Mouse (Mus musculus) forebrain, embryonic 14.5 days (tissue): ENCODE data around the gene Eed. TPM values are rescaled to one million over a fixed set of nuclear protein-coding genes. Genes with fewer than 3 reads are reported as not detected.
A peak's percentile ranks its signal among the peaks of the same experiment; 100 is the strongest.
"Not testable (repeated sequence)": the region's sequence is repeated elsewhere in the genome, so short reads cannot be mapped to it uniquely, and the experiment has no call there.

Experiments used
- ATAC-seq: fragments of 200-750 bp; cut with Nextera tagmentation; 2 replicates; pipeline ENCODE4 v1.8.0; 2017; ENCODE audit warnings: mild to moderate bottlenecking, moderate library complexity
- DNase-seq: peaks from one replicate; pipeline ENCODE4 v3.0.0-alpha.2; 2015; ENCODE audit warnings: low spot score
- H3K27ac ChIP-seq: fragments of 300-500 bp; sonication (generic); 2 replicates; pipeline ENCODE4 v1.5.1; 2014; ENCODE audit warnings: low read depth, mild to moderate bottlenecking, control low read depth, low read length, moderate library complexity
- H3K27me3 ChIP-seq: fragments of 300-500 bp; sonication (generic); replicated peaks from 2 replicates; pipeline ENCODE4 v1.6.1; 2014; ENCODE audit warnings: low read length, control low read depth, mixed read lengths; ENCODE audit not compliant: control insufficient read depth, insufficient read depth
- H3K36me3 ChIP-seq: fragments of 300-500 bp; sonication (generic); 2 replicates; pipeline ENCODE4 v1.6.1; 2014; ENCODE audit warnings: low read length, control low read depth; ENCODE audit not compliant: control insufficient read depth, insufficient read depth
- H3K4me1 ChIP-seq: fragments of 300-500 bp; sonication (generic); 2 replicates; pipeline ENCODE4 v1.6.1; 2014; ENCODE audit warnings: antibody characterized with exemption, low read length, control low read depth; ENCODE audit not compliant: control insufficient read depth, insufficient read depth
- H3K4me2 ChIP-seq: fragments of 300-500 bp; sonication (generic); 2 replicates; pipeline ENCODE4 v1.6.1; 2014; ENCODE audit warnings: mild to moderate bottlenecking, control low read depth, low read length
- H3K4me3 ChIP-seq: fragments of 300-500 bp; sonication (generic); 2 replicates; pipeline ENCODE4 v1.5.1; 2014; ENCODE audit warnings: low read depth, low read length, control low read depth
- H3K9ac ChIP-seq: fragments of 300-500 bp; sonication (generic); 2 replicates; pipeline ENCODE4 v1.6.1; 2014; ENCODE audit warnings: mild to moderate bottlenecking, low read length, control low read depth, moderate library complexity
- H3K9me3 ChIP-seq: fragments of 300-500 bp; sonication (generic); replicated peaks from 2 replicates; pipeline ENCODE4 v1.6.1; 2016; ENCODE audit warnings: low read length, control low read depth, mixed read lengths; ENCODE audit not compliant: control insufficient read depth
- WGBS: fragments of 180-500 bp; shearing (Covaris S2); extraction: QIAGEN DNeasy Blood & Tissue Kit; methylation state at CpG from one replicate; pipeline ENCODE4 v1.1.7; 2014; 5-methylcytosine and 5-hydroxymethylcytosine counted together
- polyA plus RNA-seq: library from polyadenylated mRNA; unstranded; fragments of >200 nt; fragmentation: Nextera tagmentation; extraction: Ambion mirVana; gene quantifications from 2 replicates; pipeline ENCODE4 v1.2.1, GENCODE M21; 2014

The Eed gene
- polyA plus RNA-seq, 1 experiment from 2014 or later = 41.2 TPM

GRCm38 (mm10) chr7:89997526-89997925, 16.7 kb upstream of the Eed start:
- not testable (repeated sequence) for H3K4me3 ChIP-seq, H3K4me2 ChIP-seq, H3K4me1 ChIP-seq, H3K36me3 ChIP-seq, H3K9ac ChIP-seq, H3K27ac ChIP-seq, H3K27me3 ChIP-seq, DNase-seq, H3K9me3 ChIP-seq
- 0 out of 2 replicates have a peak, but pooled peaks have one; percentile 6 for ATAC-seq
- WGBS = 18% methylated on average over 5 of the region's 5 CpGs

- Histone ChIP-seq H3K27me3 (no peaks in the 10 kb centered on the region), H3K9me3 (no peaks in the 10 kb centered on the region), H3K4me1 (no peaks in the 10 kb centered on the region), H3K4me2 (no peak overlapping the region), H3K4me3 (no peak overlapping the region), H3K36me3 (no peaks in the 10 kb centered on the region), H3K27ac (no peak overlapping the region), H3K9ac (no peak overlapping the region)
- DNase-seq (no peak), ATAC-seq (no peak)
- 68% methylated on average over 1 of the region's 1 CpGs for WGBS
These were observed 12.3 kb upstream of the Eed start for GRCm38 (mm10) chr7:89993091-89993490.

GRCm38 (mm10) chr7:89984421-89984820, 3.6 kb upstream of the Eed start:
- no peaks in the 10 kb centered on the region for H3K9me3 ChIP-seq
- ATAC-seq = no peak
- no peak overlapping the region for H3K9ac ChIP-seq
- H3K27me3 ChIP-seq = no peaks in the 10 kb centered on the region
- no peak overlapping the region for H3K4me3 ChIP-seq
- H3K4me2 ChIP-seq = no peak overlapping the region
- H3K27ac ChIP-seq = no peak overlapping the region
- DNase-seq = no peak
- no peaks in the 10 kb centered on the region for H3K36me3 ChIP-seq
- peaks cover 4% of the 10 kb centered on the region; the same call in 1 of the 2 replicates for H3K4me1 ChIP-seq

GRCm38 (mm10) chr7:89983441-89983840, 2.7 kb upstream of the Eed start:
- 83% methylated on average over 2 of the region's 2 CpGs for WGBS

GRCm38 (mm10) chr7:89981557-89981956, 774 bp upstream of the Eed start:
- ATAC-seq (peak; percentile 19; the same call in 1 of the 2 replicates), DNase-seq (no peak)
- Histone ChIP-seq H3K9me3 (no peaks in the 10 kb centered on the region), H3K4me1 (peaks cover 12% of the 10 kb centered on the region), H3K36me3 (no peaks in the 10 kb centered on the region), H3K27me3 (no peaks in the 10 kb centered on the region), H3K4me3 (peak overlapping the region; percentile 70), H3K4me2 (peak overlapping the region; percentile 84), H3K27ac (0 out of 2 replicates have a peak overlapping the region, but pooled peaks have one; percentile 99), H3K9ac (peak overlapping the region; percentile 87)
- WGBS = 15% methylated on average over 10 of the region's 10 CpGs

More at GRCm38 (mm10) chr7:89983441-89983840, 2.7 kb upstream of the Eed start:
- Histone ChIP-seq H3K4me3 (no peak overlapping the region), H3K9ac (no peak overlapping the region), H3K9me3 (no peaks in the 10 kb centered on the region), H3K36me3 (no peaks in the 10 kb centered on the region), H3K27me3 (no peaks in the 10 kb centered on the region), H3K27ac (no peak overlapping the region), H3K4me1 (peaks cover 12% of the 10 kb centered on the region), H3K4me2 (no peak overlapping the region)
- DNase-seq (peak; percentile 10), ATAC-seq (no peak)

GRCm38 (mm10) chr7:89980133-89980484, 674 bp downstream of the Eed start:
- Histone ChIP-seq H3K27me3 (no peaks in the 10 kb centered on the region), H3K9me3 (no peaks in the 10 kb centered on the region), H3K4me2 (peak overlapping the region; percentile 84), H3K36me3 (peaks cover 12% of the 10 kb centered on the region), H3K4me3 (peak overlapping the region; percentile 70), H3K9ac (peak overlapping the region; percentile 87), H3K4me1 (peaks cover 12% of the 10 kb centered on the region), H3K27ac (peak overlapping the region; percentile 99)
- DNase-seq (no peak), ATAC-seq (no peak)
- 0% methylated on average over 31 of the region's 31 CpGs for WGBS

GRCm38 (mm10) chr7:89979432-89980130, 1.2 kb downstream of the Eed start:
- H3K27ac ChIP-seq = no peak overlapping the region
- 3% methylated on average over 23 of the region's 23 CpGs for WGBS
- peak overlapping the region; percentile 84 for H3K4me2 ChIP-seq
- no peaks in the 10 kb centered on the region for H3K9me3 ChIP-seq
- H3K27me3 ChIP-seq = no peaks in the 10 kb centered on the region
- ATAC-seq (peak; percentile 0; the same call in 1 of the 2 replicates), DNase-seq (peak; percentile 31)
- H3K4me1 ChIP-seq = peaks cover 12% of the 10 kb centered on the region
- peak overlapping the region; percentile 87 for H3K9ac ChIP-seq
- peak overlapping the region; percentile 70 for H3K4me3 ChIP-seq
- H3K36me3 ChIP-seq = peaks cover 15% of the 10 kb centered on the region

- no peak overlapping the region for H3K9ac ChIP-seq
- WGBS = 89% methylated on average over 7 of the region's 7 CpGs
- peaks cover 11% of the 10 kb centered on the region for H3K4me1 ChIP-seq
- no peak overlapping the region for H3K27ac ChIP-seq
- H3K27me3 ChIP-seq = no peaks in the 10 kb centered on the region
- H3K36me3 ChIP-seq = peaks cover 30% of the 10 kb centered on the region
- no peak overlapping the region for H3K4me2 ChIP-seq
- no peaks in the 10 kb centered on the region for H3K9me3 ChIP-seq
- ATAC-seq (no peak), DNase-seq (no peak)
- H3K4me3 ChIP-seq = no peak overlapping the region
These were observed 4.0 kb downstream of the Eed start for GRCm38 (mm10) chr7:89976796-89977195.

GRCm38 (mm10) chr7:89975571-89975970, 5.2 kb downstream of the Eed start:
- WGBS = 95% methylated on average over 1 of the region's 1 CpGs
- Histone ChIP-seq H3K4me1 (peaks cover 8% of the 10 kb centered on the region), H3K9me3 (no peaks in the 10 kb centered on the region), H3K36me3 (peaks cover 36% of the 10 kb centered on the region), H3K4me3 (no peak overlapping the region), H3K4me2 (no peak overlapping the region), H3K27me3 (no peaks in the 10 kb centered on the region), H3K27ac (no peak overlapping the region), H3K9ac (no peak overlapping the region)
- ATAC-seq (no peak), DNase-seq (no peak)
